ENCODE assay signal across 24 mouse cellular contexts in genomic region chr8:119270371-119270770, GRCm38 (mm10).
A peak's percentile ranks its signal among the peaks of the same experiment; 100 is the strongest.
DNase-seq lines count a peak whose midpoint lies in the region; ATAC-seq and TF ChIP-seq lines count a peak whose summit lies in the region.
"Had no signal": no experiment of that assay in that cellular context is flagged by ENCODE, and none has a peak within 500 bp of the region (broad histone marks: within the 10 kb centered on the region; RNA-seq: fewer than 3 reads in every experiment).

No protein-coding gene starts in this region.

- no peaks in the 10 kb centered on the region for H3K36me3 ChIP-seq in midbrain, postnatal 0 days (ENCODE audit: insufficient read depth, low read length)
- H3K36me3 ChIP-seq in midbrain, embryonic 11.5 days (ENCODE audit: control insufficient read depth, insufficient read depth, low read length) = no peaks in the 10 kb centered on the region
- H3K36me3 ChIP-seq in neural tube, embryonic 14.5 days (ENCODE audit: control insufficient read depth, insufficient read depth, low read length) = no peaks in the 10 kb centered on the region
- H3K36me3 ChIP-seq in liver, embryonic 11.5 days (ENCODE audit: control insufficient read depth, insufficient read depth, low read length) = no peaks in the 10 kb centered on the region
- H3K36me3 ChIP-seq: embryonic facial prominence, embryonic 12.5 days; embryonic facial prominence, embryonic 15.5 days; G1E; hindbrain, embryonic 12.5 days had no signal

- H3K27ac ChIP-seq in gastrocnemius, adult 2 months = peak overlapping the region; percentile 84
- no peak overlapping the region for H3K27ac ChIP-seq in midbrain, postnatal 0 days (ENCODE audit: low read depth, low read length)
- H3K27ac ChIP-seq in midbrain, embryonic 11.5 days (ENCODE audit: low read depth, low read length) = no peak overlapping the region
- H3K27ac ChIP-seq in neural tube, embryonic 14.5 days (ENCODE audit: low read depth, low read length) = peak overlapping the region; percentile 16; the same call in 1 of the 2 replicates
- H3K27ac ChIP-seq in liver, embryonic 11.5 days (ENCODE audit: low read depth, low read length) = no peak overlapping the region
- H3K27ac ChIP-seq: embryonic facial prominence, embryonic 12.5 days; embryonic facial prominence, embryonic 15.5 days; hindbrain, embryonic 12.5 days had no signal

- H3K4me3 ChIP-seq in gastrocnemius, adult 2 months = no peak overlapping the region
- H3K4me3 ChIP-seq in midbrain, postnatal 0 days (ENCODE audit: low read depth, low read length) = no peak overlapping the region
- no peak overlapping the region for H3K4me3 ChIP-seq in midbrain, embryonic 11.5 days (ENCODE audit: low read depth, low read length)
- H3K4me3 ChIP-seq in neural tube, embryonic 14.5 days (ENCODE audit: low read depth, low read length) = no peak overlapping the region
- H3K4me3 ChIP-seq in liver, embryonic 11.5 days (ENCODE audit: low read depth, low read length) = no peak overlapping the region
- H3K4me3 ChIP-seq: embryonic facial prominence, embryonic 12.5 days; embryonic facial prominence, embryonic 15.5 days; hindbrain, embryonic 12.5 days had no signal

- H3K9me3 ChIP-seq in midbrain, postnatal 0 days (ENCODE audit: low read length) = no peaks in the 10 kb centered on the region
- no peaks in the 10 kb centered on the region for H3K9me3 ChIP-seq in midbrain, embryonic 11.5 days (ENCODE audit: control insufficient read depth, low read length)
- H3K9me3 ChIP-seq in neural tube, embryonic 14.5 days (ENCODE audit: control insufficient read depth, low read length) = no peaks in the 10 kb centered on the region
- H3K9me3 ChIP-seq in liver, embryonic 11.5 days (ENCODE audit: control insufficient read depth, low read length) = no peaks in the 10 kb centered on the region
- H3K9me3 ChIP-seq: embryonic facial prominence, embryonic 12.5 days; embryonic facial prominence, embryonic 15.5 days; hindbrain, embryonic 12.5 days had no signal

- no peak overlapping the region for H3K9ac ChIP-seq in midbrain, postnatal 0 days (replicated peaks; ENCODE audit: low read length, poor library complexity, severe bottlenecking)
- no peak overlapping the region for H3K9ac ChIP-seq in midbrain, embryonic 11.5 days (ENCODE audit: low read length)
- H3K9ac ChIP-seq in neural tube, embryonic 14.5 days (replicated peaks; ENCODE audit: low read depth, low read length) = no peak overlapping the region
- no peak overlapping the region for H3K9ac ChIP-seq in liver, embryonic 11.5 days (ENCODE audit: low read depth, low read length)
- H3K9ac ChIP-seq: embryonic facial prominence, embryonic 12.5 days; embryonic facial prominence, embryonic 15.5 days; forebrain, postnatal 0 days; hindbrain, embryonic 12.5 days had no signal

- TF ChIP-seq CTCF in gastrocnemius, adult 2 months (IDR thresholded peaks at IDR 0.05) = no peak
- TF ChIP-seq CTCF in midbrain, postnatal 0 days (IDR thresholded peaks at IDR 0.05) = no peak

- H3K4me1 ChIP-seq in midbrain, postnatal 0 days (ENCODE audit: insufficient read depth, low read length) = no peaks in the 10 kb centered on the region
- no peaks in the 10 kb centered on the region for H3K4me1 ChIP-seq in midbrain, embryonic 11.5 days (ENCODE audit: control insufficient read depth, insufficient read depth, low read length)
- H3K4me1 ChIP-seq in neural tube, embryonic 14.5 days (ENCODE audit: control insufficient read depth, insufficient read depth, low read length) = no peaks in the 10 kb centered on the region
- no peaks in the 10 kb centered on the region for H3K4me1 ChIP-seq in liver, embryonic 11.5 days (replicated peaks; ENCODE audit: control insufficient read depth, insufficient read depth, low read length)
- H3K4me1 ChIP-seq: embryonic facial prominence, embryonic 12.5 days; embryonic facial prominence, embryonic 15.5 days; hindbrain, embryonic 12.5 days had no signal

- no peak overlapping the region for H3K4me2 ChIP-seq in midbrain, postnatal 0 days (ENCODE audit: low read depth, low read length, poor library complexity, severe bottlenecking)
- no peak overlapping the region for H3K4me2 ChIP-seq in midbrain, embryonic 11.5 days
- no peak overlapping the region for H3K4me2 ChIP-seq in neural tube, embryonic 14.5 days (ENCODE audit: low read depth, low read length)
- H3K4me2 ChIP-seq in liver, embryonic 11.5 days = no peak overlapping the region
- H3K4me2 ChIP-seq: embryonic facial prominence, embryonic 12.5 days; embryonic facial prominence, embryonic 15.5 days; heart, embryonic 11.5 days; hindbrain, embryonic 12.5 days had no signal

- WGBS in midbrain, postnatal 0 days = 83% methylated on average over 9 of the region's 9 CpGs
- WGBS in midbrain, embryonic 11.5 days = 93% methylated on average over 9 of the region's 9 CpGs
- 53% methylated on average over 9 of the region's 9 CpGs for WGBS in neural tube, embryonic 14.5 days
- WGBS in liver, embryonic 11.5 days = 87% methylated on average over 9 of the region's 9 CpGs

- no peaks in the 10 kb centered on the region for H3K27me3 ChIP-seq in midbrain, postnatal 0 days (ENCODE audit: insufficient read depth, low read length)
- H3K27me3 ChIP-seq in midbrain, embryonic 11.5 days (ENCODE audit: control insufficient read depth, insufficient read depth, low read length) = no peaks in the 10 kb centered on the region
- no peaks in the 10 kb centered on the region for H3K27me3 ChIP-seq in neural tube, embryonic 14.5 days (ENCODE audit: control insufficient read depth, insufficient read depth, low read length)
- no peaks in the 10 kb centered on the region for H3K27me3 ChIP-seq in liver, embryonic 11.5 days (replicated peaks; ENCODE audit: control insufficient read depth, insufficient read depth, low read length)
- H3K27me3 ChIP-seq: embryonic facial prominence, embryonic 12.5 days; embryonic facial prominence, embryonic 15.5 days; hindbrain, embryonic 12.5 days; Patski had no signal

- DNase-seq in gastrocnemius, adult 2 months = peak; percentile 70
- no peak for DNase-seq in gastrocnemius, postnatal 14 days
- peak; percentile 22 for DNase-seq in midbrain, postnatal 0 days (ENCODE audit: low spot score)
- no peak for DNase-seq in midbrain, embryonic 11.5 days (ENCODE audit: low spot score, missing footprints)
- DNase-seq in liver, embryonic 11.5 days (ENCODE audit: low spot score) = no peak
- no peak for DNase-seq in adrenal gland, postnatal 10 days
- DNase-seq: adrenal gland, postnatal 14 days; B cell, adult 2 months; cerebellum, adult 11 months; cerebellum, adult 2 months; cerebellum, adult 9-11 months; cerebellum, postnatal 25 days; forebrain, postnatal 0 days; heart, adult 11 months had no signal

- intact Hi-C loops in gastrocnemius, adult 2 months (cut with DNase I) = no loop called here
- intact Hi-C loops in gastrocnemius, postnatal 14 days (cut with DNase I; ENCODE audit: low total_unique reads) = no loop called here

- no peak for ATAC-seq in midbrain, postnatal 0 days (ENCODE audit: low FRiP score)
- no peak for ATAC-seq in midbrain, embryonic 11.5 days (ENCODE audit: low FRiP score)
- ATAC-seq in neural tube, embryonic 14.5 days (ENCODE audit: low read depth) = no peak
- no peak for ATAC-seq in liver, embryonic 11.5 days (replicated peaks; ENCODE audit: low FRiP score)
- ATAC-seq: forebrain, embryonic 14.5 days; forebrain, postnatal 0 days; hindbrain, embryonic 16.5 days; inflammation-experienced regulatory T-cells, adult 6 months; Patski had no signal

Comparison
In these comparisons a context has a peak if more than half of its experiments do, and no peak if none do; other contexts are left out.
1. DNase-seq: peak in gastrocnemius, adult 2 months (single experiment) and midbrain, postnatal 0 days (single experiment); none in gastrocnemius, postnatal 14 days (single experiment), midbrain, embryonic 11.5 days (single experiment), liver, embryonic 11.5 days (single experiment) and adrenal gland, postnatal 10 days (single experiment).
2. H3K27ac ChIP-seq: peak in gastrocnemius, adult 2 months (single experiment) and neural tube, embryonic 14.5 days (single experiment); none in midbrain, postnatal 0 days (single experiment), midbrain, embryonic 11.5 days (single experiment) and liver, embryonic 11.5 days (single experiment).